Mouse (Mus musculus) embryonic fibroblast, embryonic 13.5 days (primary cell): ENCODE results near the gene Gm20521. TPM values are rescaled to one million over a fixed set of nuclear protein-coding genes. Genes with fewer than 3 reads are reported as not detected.

ENCODE experiments used
- H3K27ac ChIP-seq: 2 replicates; pipeline ENCODE4 v1.5.1; 2012; ENCODE audit warnings: low read length, control low read depth, inconsistent platforms; ENCODE audit not compliant: insufficient read depth
- H3K4me1 ChIP-seq: 2 replicates; pipeline ENCODE4 v1.6.1; 2011; ENCODE audit warnings: low read length; ENCODE audit not compliant: control insufficient read depth, insufficient read depth
- H3K4me3 ChIP-seq: 2 replicates; pipeline ENCODE4 v1.5.1; 2011; ENCODE audit warnings: mild to moderate bottlenecking, control low read depth, low read length; ENCODE audit not compliant: insufficient read depth
- CTCF ChIP-seq: IDR thresholded peaks from 2 replicates; pipeline ENCODE4 v1.5.1; 2011; ENCODE audit warnings: mild to moderate bottlenecking, control low read depth, low read length, moderate library complexity, borderline replicate concordance; ENCODE audit not compliant: insufficient read depth
- POLR2A ChIP-seq: IDR thresholded peaks from 2 replicates; pipeline ENCODE4 v1.6.1; 2011; ENCODE audit warnings: low read depth, mild to moderate bottlenecking, control low read depth, low read length, moderate library complexity
- polyA plus RNA-seq: library from polyadenylated mRNA; stranded (reverse); fragments of >200 nt; gene quantifications from 2 replicates; pipeline ENCODE4 v1.2.4, GENCODE M21; 2011; ENCODE audit warnings: low read depth; ENCODE audit not compliant: missing spikeins, insufficient read length

Gm20521 gene
- polyA plus RNA-seq, 1 experiment = not detected

GRCm38 (mm10) chr14:54866936-54867335 lies 16.3 kb upstream of the Gm20521 start:
- Histone ChIP-seq H3K27ac (no peak overlapping the region), H3K4me3 (no peak overlapping the region), H3K4me1 (no peaks in the 10 kb centered on the region)
- TF ChIP-seq CTCF (0 out of 2 replicates have a peak, but pooled peaks have one; percentile 3), POLR2A (no peak)

GRCm38 (mm10) chr14:54868026-54868425 lies 15.2 kb upstream of the Gm20521 start:
- no peak overlapping the region for H3K27ac ChIP-seq
- no peak overlapping the region for H3K4me3 ChIP-seq
- H3K4me1 ChIP-seq = no peaks in the 10 kb centered on the region
- TF ChIP-seq POLR2A = no peak
- TF ChIP-seq CTCF = no peak

GRCm38 (mm10) chr14:54870861-54871260 lies 12.4 kb upstream of the Gm20521 start, which contains the start of gene Homez:
Homez (minus strand) TSS chr14:54870961.
- Histone ChIP-seq H3K27ac (no peak within 1 kb of the TSS), H3K4me3 (no peak within 1 kb of the TSS), H3K4me1 (no peaks in the 10 kb centered on the region)
- TF ChIP-seq CTCF (no peak), POLR2A (no peak)

- Histone ChIP-seq H3K4me1 (0 out of 2 replicates have a peak, but pooled peaks cover 2% of the 10 kb centered on the region), H3K4me3 (no peak overlapping the region), H3K27ac (no peak overlapping the region)
- no peak for TF ChIP-seq POLR2A
- no peak for TF ChIP-seq CTCF
Observed at GRCm38 (mm10) chr14:54874165-54874564, 9.1 kb upstream of the Gm20521 start.

- Histone ChIP-seq H3K4me1 (0 out of 2 replicates have a peak, but pooled peaks cover 2% of the 10 kb centered on the region), H3K4me3 (peak overlapping the region; percentile 75), H3K27ac (peak overlapping the region; percentile 53)
- TF ChIP-seq POLR2A (no peak), CTCF (no peak)
Observed at GRCm38 (mm10) chr14:54875844-54876538, 7.2 kb upstream of the Gm20521 start.

GRCm38 (mm10) chr14:54876539-54877047 lies 6.6 kb upstream of the Gm20521 start:
- TF ChIP-seq CTCF (no peak), POLR2A (peak; percentile 74)
- Histone ChIP-seq H3K4me1 (0 out of 2 replicates have a peak, but pooled peaks cover 2% of the 10 kb centered on the region), H3K27ac (peak overlapping the region; percentile 53), H3K4me3 (peak overlapping the region; percentile 75)

- TF ChIP-seq CTCF (no peak), POLR2A (peak; percentile 21; the same call in 1 of the 2 replicates)
- H3K4me3 ChIP-seq = peak within 1 kb of the TSS; percentile 75
- 0 out of 2 replicates have a peak, but pooled peaks cover 2% of the 10 kb centered on the region for H3K4me1 ChIP-seq
- H3K27ac ChIP-seq = peak within 1 kb of the TSS; percentile 53
Observed at GRCm38 (mm10) chr14:54877048-54877715, 6.1 kb upstream of the Gm20521 start, which contains the start of gene Ppp1r3e. Ppp1r3e (minus strand) TSS chr14:54877550.

- peaks cover 14% of the 10 kb centered on the region for H3K4me1 ChIP-seq
- TF ChIP-seq CTCF (no peak), POLR2A (no peak)
- peak overlapping the region; percentile 94 for H3K27ac ChIP-seq
- H3K4me3 ChIP-seq = peak overlapping the region; percentile 97
Observed at GRCm38 (mm10) chr14:54884022-54884712, 926 bp downstream of the Gm20521 start.

GRCm38 (mm10) chr14:54885309-54885708 lies 2.1 kb downstream of the Gm20521 start:
- peak overlapping the region; percentile 97; the same call in 1 of the 2 replicates for H3K4me3 ChIP-seq
- TF ChIP-seq POLR2A (no peak), CTCF (no peak)
- H3K27ac ChIP-seq = no peak overlapping the region

More at GRCm38 (mm10) chr14:54885309-54885708, 2.1 kb downstream of the Gm20521 start:
- peaks cover 14% of the 10 kb centered on the region for H3K4me1 ChIP-seq
